Mouse (Mus musculus) bone marrow, adult 2 months (tissue): Measurements from ENCODE around the gene Syt16.

Experiments
- CTCF ChIP-seq: fragments of 200-500 bp; IDR thresholded peaks from 2 replicates; pipeline ENCODE4 v1.5.1; 2011; ENCODE audit warnings: low read length, control low read depth; ENCODE audit not compliant: control insufficient read depth, insufficient read depth
- POLR2A ChIP-seq: fragments of 200-500 bp; IDR thresholded peaks from 2 replicates; pipeline ENCODE4 v1.6.1; 2011; ENCODE audit warnings: low read depth, mild to moderate bottlenecking, control low read depth, low read length, borderline replicate concordance; ENCODE audit not compliant: control insufficient read depth

- no peak for TF ChIP-seq POLR2A
- TF ChIP-seq CTCF = no peak
Observed at GRCm38 (mm10) chr12:74043225-74043624, 45.8 kb downstream of the Syt16 start.
